Mouse (Mus musculus) adrenal gland, adult 2 months (tissue): ENCODE results near the gene Vangl1. TPM values are rescaled to one million over a fixed set of nuclear protein-coding genes. Genes with fewer than 3 reads are reported as not detected.

Experiments used
- polyA plus RNA-seq: library from polyadenylated mRNA; depleted of rRNA; stranded (reverse); fragments of >200 nt; gene quantifications from 2 replicates; pipeline ENCODE4 v1.2.3, GENCODE M21; 2012; rRNA removed
- total RNA-seq, 2 experiments: library from RNA; stranded (reverse); gene quantifications; 2 replicates each; pipeline ENCODE4 v1.2.3; 2021

Vangl1 gene
- total and polyA plus RNA-seq, 3 experiments: 27.3 to 33.4 (median 33.2) TPM

Other genes starting within 250 kb of the Vangl1 start
- not detected for gene Nhlh2, start 194.6 kb downstream of the Vangl1 start, total RNA-seq
- gene Nhlh2, start 194.6 kb downstream of the Vangl1 start, polyA plus RNA-seq: not detected in 2 replicates
- gene Casq2, start 118.3 kb downstream of the Vangl1 start, total RNA-seq: 1 to 10 TPM; 1.7 to 2.0 TPM
- 0.11 and 0.12 TPM in 2 replicates for gene Casq2, start 118.3 kb downstream of the Vangl1 start, polyA plus RNA-seq